Mouse (Mus musculus): ENCODE results near the gene Mybph.
A peak's percentile ranks its signal among the peaks of the same experiment; 100 is the strongest.

- TF ChIP-seq CTCF (IDR thresholded peaks at IDR 0.05; ENCODE audit: insufficient read depth, low read depth, low read length) = peak; percentile 39
- no peak for TF ChIP-seq POLR2A (IDR thresholded peaks at IDR 0.05; ENCODE audit: insufficient read depth, low read depth, low read length)
These were observed 8.6 kb downstream of the Mybph start for GRCm38 (mm10) chr1:134201751-134202420.

All from olfactory bulb, adult 2 months (tissue).